Mouse (Mus musculus) olfactory bulb, adult 2 months (tissue): Measurements from ENCODE around the gene Etl4.

Source experiments
- CTCF ChIP-seq: fragments of 200-500 bp; IDR thresholded peaks from 2 replicates; pipeline ENCODE4 v1.5.1; 2012; ENCODE audit warnings: low read depth, mild to moderate bottlenecking, low read length, moderate library complexity; ENCODE audit not compliant: insufficient read depth
- POLR2A ChIP-seq: fragments of 200-500 bp; IDR thresholded peaks from 2 replicates; pipeline ENCODE4 v1.6.1; 2012; ENCODE audit warnings: mild to moderate bottlenecking, low read depth, low read length, moderate library complexity; ENCODE audit not compliant: insufficient read depth

GRCm38 (mm10) chr2:20400556-20400955 is 491.0 kb downstream of the Etl4 start:
- TF ChIP-seq CTCF (no peak), POLR2A (no peak)
